Mouse (Mus musculus) heart, adult 2 months (tissue): Measurements from ENCODE around the gene Rhbdf1. TPM values are rescaled to one million over a fixed set of nuclear protein-coding genes. Genes with fewer than 3 reads are reported as not detected.

Experiments used
- DNase-seq, 2 experiments: peaks; one replicate each; pipeline ENCODE4 v3.0.0; 2021
- H3K27ac ChIP-seq: fragments of 200-600 bp; 2 replicates; pipeline ENCODE4 v1.8.1; 2022
- H3K27me3 ChIP-seq: fragments of 200-500 bp; 2 replicates; pipeline ENCODE4 v1.6.1; 2012; ENCODE audit warnings: mild to moderate bottlenecking, low read length, inconsistent platforms, mixed read lengths; ENCODE audit not compliant: control insufficient read depth, insufficient read depth
- H3K36me3 ChIP-seq: fragments of 200-500 bp; 2 replicates; pipeline ENCODE4 v1.6.1; 2012; ENCODE audit warnings: low read length, inconsistent platforms; ENCODE audit not compliant: control insufficient read depth, insufficient read depth
- H3K4me1 ChIP-seq: fragments of 200-500 bp; 2 replicates; pipeline ENCODE4 v1.6.1; 2011; ENCODE audit warnings: low read length; ENCODE audit not compliant: control insufficient read depth, insufficient read depth
- H3K4me3 ChIP-seq: fragments of 200-600 bp; 2 replicates; pipeline ENCODE4 v1.8.1; 2022
- H3K79me2 ChIP-seq: fragments of 200-500 bp; replicated peaks from 2 replicates; pipeline ENCODE4 v1.6.1; 2012; ENCODE audit warnings: mild to moderate bottlenecking, inconsistent platforms, low read length, moderate library complexity, mixed read lengths; ENCODE audit not compliant: control insufficient read depth, insufficient read depth
- H3K9ac ChIP-seq: fragments of 200-500 bp; 2 replicates; pipeline ENCODE4 v1.6.1; 2012; ENCODE audit warnings: low read depth, mild to moderate bottlenecking, control low read depth, inconsistent platforms, low read length, mixed read lengths
- CTCF ChIP-seq: fragments of 200-600 bp; IDR thresholded peaks from 2 replicates; pipeline ENCODE4 v1.8.1; 2022; ENCODE audit warnings: antibody characterized with exemption, mild to moderate bottlenecking, moderate library complexity
- EP300 ChIP-seq: fragments of 200-500 bp; IDR thresholded peaks from 2 replicates; pipeline ENCODE4 v1.6.1; 2011; ENCODE audit warnings: low read depth, low read length, control low read depth; ENCODE audit not compliant: insufficient read depth
- POLR2A ChIP-seq: fragments of 200-500 bp; IDR thresholded peaks from 2 replicates; pipeline ENCODE4 v1.6.1; 2011; ENCODE audit warnings: mild to moderate bottlenecking, low read depth, low read length, control low read depth; ENCODE audit not compliant: insufficient read depth
- WGBS: fragments of 180-500 bp; shearing (Covaris S2); methylation state at CpG from one replicate; pipeline ENCODE4 v1.1.7; 2018; 5-methylcytosine and 5-hydroxymethylcytosine counted together
- intact Hi-C: fragments of 180-260 bp; cut with DNase I; formaldehyde crosslinking; loops from one replicate; pipeline ENCODE4 v1.15.1; 2025
- polyA plus RNA-seq: library from polyadenylated mRNA; depleted of rRNA; stranded (reverse); fragments of >200 nt; gene quantifications from 2 replicates; pipeline ENCODE4 v1.2.3, GENCODE M21; 2012; rRNA removed
- total RNA-seq, 2 experiments: library from RNA; stranded (reverse); gene quantifications; 2 replicates each; pipeline ENCODE4 v1.2.3; 2021

The Rhbdf1 gene
- total and polyA plus RNA-seq, 3 experiments = 22.8 to 92.8 (median 23.9) TPM

- intact Hi-C loops = no loop called here
- WGBS = 54% methylated on average over 4 of the region's 4 CpGs
- H3K4me1 ChIP-seq = no peaks in the 10 kb centered on the region
- H3K4me3 ChIP-seq = no peak overlapping the region
- no peak for TF ChIP-seq CTCF
- TF ChIP-seq EP300 = no peak
- no peak for TF ChIP-seq POLR2A
- no peak overlapping the region for H3K9ac ChIP-seq
- H3K79me2 ChIP-seq = no peaks in the 10 kb centered on the region
- H3K36me3 ChIP-seq = no peaks in the 10 kb centered on the region
- no peak overlapping the region for H3K27ac ChIP-seq
- no peaks in the 10 kb centered on the region for H3K27me3 ChIP-seq
- no peak for DNase-seq
Observed at GRCm38 (mm10) chr11:32166683-32167082, 55.4 kb downstream of the Rhbdf1 start.

- H3K9ac ChIP-seq = no peak overlapping the region
- no peaks in the 10 kb centered on the region for H3K36me3 ChIP-seq
- TF ChIP-seq CTCF (no peak; the same call in 1 of the 2 replicates), EP300 (0 out of 2 replicates have a peak, but pooled peaks have one; percentile 23)
- H3K4me1 ChIP-seq = no peaks in the 10 kb centered on the region
- H3K79me2 ChIP-seq = no peaks in the 10 kb centered on the region
- no peak overlapping the region for H3K27ac ChIP-seq
- WGBS = 13% methylated on average over 28 of the region's 28 CpGs
- intact Hi-C loops = loop anchor here (1.0 to 2.0 kb wide), 2 partner anchors 162 to 487 kb away; partner anchors contain the start of gene Nsg2
- no peak overlapping the region for H3K4me3 ChIP-seq
- no peaks in the 10 kb centered on the region for H3K27me3 ChIP-seq
- peak; percentile 53 to 77 for DNase-seq
Observed at GRCm38 (mm10) chr11:32161922-32162804, 59.9 kb downstream of the Rhbdf1 start.

- H3K27me3 ChIP-seq = no peaks in the 10 kb centered on the region
- intact Hi-C loops = no loop called here
- H3K79me2 ChIP-seq = no peaks in the 10 kb centered on the region
- H3K36me3 ChIP-seq = no peaks in the 10 kb centered on the region
- no peak overlapping the region for H3K4me3 ChIP-seq
- no peak for TF ChIP-seq EP300
- TF ChIP-seq POLR2A = no peak
- TF ChIP-seq CTCF = peak; percentile 25
- no peak for DNase-seq
- no peaks in the 10 kb centered on the region for H3K4me1 ChIP-seq
- WGBS = 10% methylated on average over 9 of the region's 9 CpGs
- H3K27ac ChIP-seq = no peak overlapping the region
- no peak overlapping the region for H3K9ac ChIP-seq
Observed at GRCm38 (mm10) chr11:32161500-32161899, 60.6 kb downstream of the Rhbdf1 start.

GRCm38 (mm10) chr11:32160341-32160740, 61.8 kb downstream of the Rhbdf1 start:
- Histone ChIP-seq H3K36me3 (no peaks in the 10 kb centered on the region), H3K79me2 (no peaks in the 10 kb centered on the region), H3K27me3 (no peaks in the 10 kb centered on the region), H3K27ac (no peak overlapping the region), H3K9ac (no peak overlapping the region), H3K4me3 (no peak overlapping the region), H3K4me1 (no peaks in the 10 kb centered on the region)
- no peak for TF ChIP-seq CTCF
- TF ChIP-seq EP300 = no peak
- no peak for TF ChIP-seq POLR2A
- no peak for DNase-seq
- intact Hi-C loops = no loop called here
- 74% methylated on average over 7 of the region's 7 CpGs for WGBS

Other genes with a start within 250 kb of the Rhbdf1 start
- gene Nsg2, start 221.8 kb downstream of the Rhbdf1 start, total RNA-seq = 1 to 10 TPM in 1 of 2 experiments, under 1 TPM in 1; 0.76 to 1.4 TPM
- gene Nsg2, start 221.8 kb downstream of the Rhbdf1 start, polyA plus RNA-seq = 1.1 and 1.2 TPM in 2 replicates
- gene Il9r, start 22.0 kb downstream of the Rhbdf1 start, total RNA-seq = not detected
- 0.03 and 0.37 TPM in 2 replicates for gene Il9r, start 22.0 kb downstream of the Rhbdf1 start, polyA plus RNA-seq
- 10 to 100 TPM; 10.0 to 13.3 TPM for gene Snrnp25, start 16.9 kb downstream of the Rhbdf1 start, total RNA-seq
- 11.8 and 13.8 TPM in 2 replicates for gene Snrnp25, start 16.9 kb downstream of the Rhbdf1 start, polyA plus RNA-seq
- 1 to 10 TPM; 5.1 to 6.2 TPM for gene Mpg, start 4.2 kb upstream of the Rhbdf1 start, total RNA-seq
- gene Mpg, start 4.2 kb upstream of the Rhbdf1 start, polyA plus RNA-seq = 5.2 and 6.0 TPM in 2 replicates
- gene Nprl3, start 45.4 kb upstream of the Rhbdf1 start, total RNA-seq = 10 to 100 TPM; 27.1 to 27.2 TPM
- gene Nprl3, start 45.4 kb upstream of the Rhbdf1 start, polyA plus RNA-seq = 59.5 and 79.9 TPM in 2 replicates
- gene Hba-x, start 54.1 kb upstream of the Rhbdf1 start, total RNA-seq = not detected
- not detected in 2 replicates for gene Hba-x, start 54.1 kb upstream of the Rhbdf1 start, polyA plus RNA-seq
- gene Hba-a1, start 61.2 kb upstream of the Rhbdf1 start, total RNA-seq = over 10,000 TPM in 1 of 2 experiments, 1,000 to 10,000 TPM in 1; 5,353 to 37,215 TPM
- gene Hba-a1, start 61.2 kb upstream of the Rhbdf1 start, polyA plus RNA-seq = 3,162 and 34,446 TPM in 2 replicates
- 1 to 10 TPM in 1 of 2 experiments, under 1 TPM in 1; 0.70 to 2.4 TPM for gene Hbq1b, start 64.7 kb upstream of the Rhbdf1 start, total RNA-seq
- gene Hbq1b, start 64.7 kb upstream of the Rhbdf1 start, polyA plus RNA-seq = 1.5 and 3.8 TPM in 2 replicates
- gene Hba-a2, start 74.2 kb upstream of the Rhbdf1 start, total RNA-seq = over 10,000 TPM in 1 of 2 experiments, 1,000 to 10,000 TPM in 1; 4,976 to 34,253 TPM
- gene Hba-a2, start 74.2 kb upstream of the Rhbdf1 start, polyA plus RNA-seq = 9,938 and 81,467 TPM in 2 replicates
- 1 to 10 TPM in 1 of 2 experiments, not detected in 1; 4.4 TPM for gene Hbq1a, start 77.8 kb upstream of the Rhbdf1 start, total RNA-seq
- gene Hbq1a, start 77.8 kb upstream of the Rhbdf1 start, polyA plus RNA-seq = 0.50 and 7.0 TPM in 2 replicates
- 1 to 10 TPM; 3.2 to 8.5 TPM for gene Sh3pxd2b, start 125.5 kb upstream of the Rhbdf1 start, total RNA-seq
- 4.0 and 5.3 TPM in 2 replicates for gene Sh3pxd2b, start 125.5 kb upstream of the Rhbdf1 start, polyA plus RNA-seq
- 1 to 10 TPM; 4.2 to 5.1 TPM for gene Ubtd2, start 233.1 kb upstream of the Rhbdf1 start, total RNA-seq
- gene Ubtd2, start 233.1 kb upstream of the Rhbdf1 start, polyA plus RNA-seq = 4.5 and 6.8 TPM in 2 replicates